Mouse (Mus musculus): Measurements from ENCODE around the gene Mrpl37. TPM values are rescaled to one million over a fixed set of nuclear protein-coding genes. Genes with fewer than 3 reads are reported as not detected.

Mrpl37 gene
- total RNA-seq, 1 experiment = 60.1 TPM

GRCm38 (mm10) chr4:107019027-107019426, 47.6 kb downstream of the Mrpl37 start:
- no peak for TF ChIP-seq HCFC1 (IDR thresholded peaks at IDR 0.05; ENCODE audit: borderline replicate concordance, insufficient read depth, low read length)
- no peak for TF ChIP-seq CHD2 (IDR thresholded peaks at IDR 0.05; ENCODE audit: low read depth, low read length)
- no peak for TF ChIP-seq MAFK (IDR thresholded peaks at IDR 0.05; ENCODE audit: insufficient read depth, low read depth, low read length)
- no peak for TF ChIP-seq ZNF384 (IDR thresholded peaks at IDR 0.05; ENCODE audit: low read depth, low read length)
- no peak for TF ChIP-seq ZC3H11A (IDR thresholded peaks at IDR 0.05; ENCODE audit: borderline replicate concordance, low read depth, low read length)
- in situ Hi-C loops (cut with MboI; ENCODE audit: low sequenced_read_pairs in 2 of 2, unreplicated experiment in 2 of 2) = no loop called here
- no peak overlapping the region for H3K4me3 ChIP-seq (ENCODE audit: insufficient read depth in 1 of 2, low read depth in 1 of 2, low read length in 2 of 2, poor library complexity in 1 of 2, severe bottlenecking in 1 of 2)
- H3K9ac ChIP-seq (ENCODE audit: insufficient read depth, low read depth, low read length, poor library complexity, severe bottlenecking) = no peak overlapping the region
- no peak overlapping the region for H3K27ac ChIP-seq (ENCODE audit: insufficient read depth, low read depth, low read length, poor library complexity, severe bottlenecking)
- no peaks in the 10 kb centered on the region for H3K9me3 ChIP-seq (ENCODE audit: control insufficient read depth, insufficient read depth, low read depth, low read length)
- peaks cover 0 to 6% of the 10 kb centered on the region in 2 experiments; a peak in 2 of 4 replicates for H3K4me1 ChIP-seq (ENCODE audit: control insufficient read depth in 2 of 2, insufficient read depth in 2 of 2, low read length in 2 of 2, poor library complexity in 1 of 2)
- no peak for DNase-seq (ENCODE audit: low read depth, low spot score)
- H3K36me3 ChIP-seq (ENCODE audit: control insufficient read depth, insufficient read depth, low read length, poor library complexity, severe bottlenecking) = no peaks in the 10 kb centered on the region; the same call in 1 of the 2 replicates

GRCm38 (mm10) chr4:107018521-107018920, 48.1 kb downstream of the Mrpl37 start:
- H3K4me3 ChIP-seq (ENCODE audit: insufficient read depth in 1 of 2, low read depth in 1 of 2, low read length in 2 of 2, poor library complexity in 1 of 2, severe bottlenecking in 1 of 2) = no peak overlapping the region
- H3K36me3 ChIP-seq (ENCODE audit: control insufficient read depth, insufficient read depth, low read length, poor library complexity, severe bottlenecking) = no peaks in the 10 kb centered on the region; the same call in 1 of the 2 replicates
- H3K9ac ChIP-seq (ENCODE audit: insufficient read depth, low read depth, low read length, poor library complexity, severe bottlenecking) = no peak overlapping the region
- DNase-seq (ENCODE audit: low read depth, low spot score) = no peak
- peaks cover 0 to 6% of the 10 kb centered on the region in 2 experiments; a peak in 2 of 4 replicates for H3K4me1 ChIP-seq (ENCODE audit: control insufficient read depth in 2 of 2, insufficient read depth in 2 of 2, low read length in 2 of 2, poor library complexity in 1 of 2)
- TF ChIP-seq HCFC1 (IDR thresholded peaks at IDR 0.05; ENCODE audit: borderline replicate concordance, insufficient read depth, low read length) (no peak), ZNF384 (IDR thresholded peaks at IDR 0.05; ENCODE audit: low read depth, low read length) (no peak), ZC3H11A (IDR thresholded peaks at IDR 0.05; ENCODE audit: borderline replicate concordance, low read depth, low read length) (no peak), CHD2 (IDR thresholded peaks at IDR 0.05; ENCODE audit: low read depth, low read length) (no peak), MAFK (IDR thresholded peaks at IDR 0.05; ENCODE audit: insufficient read depth, low read depth, low read length) (no peak)
- in situ Hi-C loops (cut with MboI; ENCODE audit: low sequenced_read_pairs in 2 of 2, unreplicated experiment in 2 of 2) = no loop called here
- no peak overlapping the region for H3K27ac ChIP-seq (ENCODE audit: insufficient read depth, low read depth, low read length, poor library complexity, severe bottlenecking)
- H3K9me3 ChIP-seq (ENCODE audit: control insufficient read depth, insufficient read depth, low read depth, low read length) = no peaks in the 10 kb centered on the region

- in situ Hi-C loops (cut with MboI; ENCODE audit: low sequenced_read_pairs in 2 of 2, unreplicated experiment in 2 of 2) = no loop called here
- Histone ChIP-seq H3K9ac (ENCODE audit: insufficient read depth, low read depth, low read length, poor library complexity, severe bottlenecking) (no peak overlapping the region), H3K4me1 (ENCODE audit: control insufficient read depth in 2 of 2, insufficient read depth in 2 of 2, low read length in 2 of 2, poor library complexity in 1 of 2) (peaks cover 0 to 2% of the 10 kb centered on the region in 2 experiments; a peak in 2 of 4 replicates), H3K27ac (ENCODE audit: insufficient read depth, low read depth, low read length, poor library complexity, severe bottlenecking) (no peak overlapping the region), H3K36me3 (ENCODE audit: control insufficient read depth, insufficient read depth, low read length, poor library complexity, severe bottlenecking) (no peaks in the 10 kb centered on the region; the same call in 1 of the 2 replicates), H3K4me3 (ENCODE audit: insufficient read depth in 1 of 2, low read depth in 1 of 2, low read length in 2 of 2, poor library complexity in 1 of 2, severe bottlenecking in 1 of 2) (no peak overlapping the region), H3K9me3 (ENCODE audit: control insufficient read depth, insufficient read depth, low read depth, low read length) (no peaks in the 10 kb centered on the region)
- DNase-seq (ENCODE audit: low read depth, low spot score) = no peak
- no peak for TF ChIP-seq HCFC1 (IDR thresholded peaks at IDR 0.05; ENCODE audit: borderline replicate concordance, insufficient read depth, low read length)
These were observed 49.4 kb downstream of the Mrpl37 start for GRCm38 (mm10) chr4:107017257-107017656.

GRCm38 (mm10) chr4:107015971-107016511, 50.6 kb downstream of the Mrpl37 start:
- no peak for DNase-seq (ENCODE audit: low read depth, low spot score)
- Histone ChIP-seq H3K4me3 (ENCODE audit: insufficient read depth in 1 of 2, low read depth in 1 of 2, low read length in 2 of 2, poor library complexity in 1 of 2, severe bottlenecking in 1 of 2) (no peak overlapping the region), H3K27ac (ENCODE audit: insufficient read depth, low read depth, low read length, poor library complexity, severe bottlenecking) (no peak overlapping the region), H3K36me3 (ENCODE audit: control insufficient read depth, insufficient read depth, low read length, poor library complexity, severe bottlenecking) (no peaks in the 10 kb centered on the region; the same call in 1 of the 2 replicates), H3K9ac (ENCODE audit: insufficient read depth, low read depth, low read length, poor library complexity, severe bottlenecking) (no peak overlapping the region), H3K4me1 (ENCODE audit: control insufficient read depth in 2 of 2, insufficient read depth in 2 of 2, low read length in 2 of 2, poor library complexity in 1 of 2) (peaks cover 0 to 2% of the 10 kb centered on the region in 2 experiments; a peak in 2 of 4 replicates), H3K9me3 (ENCODE audit: control insufficient read depth, insufficient read depth, low read depth, low read length) (no peaks in the 10 kb centered on the region)
- in situ Hi-C loops (cut with MboI; ENCODE audit: low sequenced_read_pairs in 2 of 2, unreplicated experiment in 2 of 2) = no loop called here
- TF ChIP-seq ZC3H11A (IDR thresholded peaks at IDR 0.05; ENCODE audit: borderline replicate concordance, low read depth, low read length) (no peak), ZNF384 (IDR thresholded peaks at IDR 0.05; ENCODE audit: low read depth, low read length) (no peak), MAFK (IDR thresholded peaks at IDR 0.05; ENCODE audit: insufficient read depth, low read depth, low read length) (no peak), CHD2 (IDR thresholded peaks at IDR 0.05; ENCODE audit: low read depth, low read length) (no peak), HCFC1 (IDR thresholded peaks at IDR 0.05; ENCODE audit: borderline replicate concordance, insufficient read depth, low read length) (no peak)
